Mouse (Mus musculus) cerebellum, adult 11-12 months (tissue): Measurements from ENCODE around the gene Hspb6.
A peak's percentile ranks its signal among the peaks of the same experiment; 100 is the strongest.

Experiments
- DNase-seq: peaks from one replicate; pipeline ENCODE4 v3.0.0; 2022

The Hspb6 gene

GRCm38 (mm10) chr7:30588676-30589434 is 36.9 kb downstream of the Hspb6 start, which contains the start of gene Kmt2b:
Kmt2b (minus strand) TSS chr7:30588726.
- peak; percentile 99 for DNase-seq

- DNase-seq: peak; percentile 80
Measured at GRCm38 (mm10) chr7:30589435-30590301, 37.7 kb downstream of the Hspb6 start.

- peak; percentile 54 for DNase-seq
Measured at GRCm38 (mm10) chr7:30590927-30591604, 39.1 kb downstream of the Hspb6 start.

GRCm38 (mm10) chr7:30591605-30591951 is 39.6 kb downstream of the Hspb6 start:
- DNase-seq: no peak

GRCm38 (mm10) chr7:30592772-30593423 is 40.9 kb downstream of the Hspb6 start:
- DNase-seq: no peak

- no peak for DNase-seq
Measured at GRCm38 (mm10) chr7:30593579-30594509, 41.9 kb downstream of the Hspb6 start.

GRCm38 (mm10) chr7:30594510-30595024 is 42.6 kb downstream of the Hspb6 start:
- no peak for DNase-seq

GRCm38 (mm10) chr7:30596093-30596492 is 44.1 kb downstream of the Hspb6 start:
- no peak for DNase-seq

- DNase-seq: no peak
Measured at GRCm38 (mm10) chr7:30596811-30597210, 44.8 kb downstream of the Hspb6 start.

GRCm38 (mm10) chr7:30598786-30599185 is 46.8 kb downstream of the Hspb6 start, which contains the start of gene Zbtb32:
Zbtb32 (minus strand) TSS chr7:30598909.
- no peak for DNase-seq

GRCm38 (mm10) chr7:30599933-30600353 is 48.0 kb downstream of the Hspb6 start:
- DNase-seq: peak; percentile 97

GRCm38 (mm10) chr7:30600651-30601050 is 48.7 kb downstream of the Hspb6 start:
- DNase-seq: peak; percentile 46

- no peak for DNase-seq
Measured at GRCm38 (mm10) chr7:30602583-30602982, 50.6 kb downstream of the Hspb6 start.

GRCm38 (mm10) chr7:30604424-30604823 is 52.4 kb downstream of the Hspb6 start:
- DNase-seq: no peak

GRCm38 (mm10) chr7:30604944-30605343 is 53.0 kb downstream of the Hspb6 start:
- DNase-seq: no peak
